Mouse (Mus musculus): ENCODE measurements around the gene Epha3. TPM values are rescaled to one million over a fixed set of nuclear protein-coding genes. Genes with fewer than 3 reads are reported as not detected.

Epha3 gene
- polyA plus RNA-seq, 2 experiments: 0.38 to 0.58 TPM

DNA sequence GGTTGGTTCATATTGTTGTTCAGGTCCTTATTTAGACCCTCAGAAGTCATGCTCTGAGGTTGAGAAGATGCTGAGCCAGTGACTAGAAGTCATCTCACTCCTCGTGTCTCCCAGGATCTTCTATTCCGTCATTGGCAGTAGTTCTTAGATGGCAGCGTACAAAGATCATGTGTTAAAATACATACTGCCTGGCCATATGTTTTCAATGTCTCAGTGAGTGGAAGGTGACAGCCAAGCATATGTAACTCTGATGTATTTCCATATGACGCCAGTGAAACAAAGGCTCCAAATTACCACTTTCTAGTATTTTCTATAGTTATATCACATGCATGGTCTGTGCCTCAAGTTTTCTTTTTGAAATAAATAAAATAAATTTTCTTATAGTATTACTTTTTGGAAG lies 146.7 kb downstream of the Epha3 start:
- WGBS (ENCODE audit: insufficient replicate concordance): 75% methylated on average over 4 of the region's 4 CpGs
- Histone ChIP-seq H3K4me3 (ENCODE audit: insufficient read depth in 1 of 2, low read depth in 2 of 2, low read length in 2 of 2) (no peak overlapping the region), H3K27ac (no peak overlapping the region), H3K27me3 (ENCODE audit: control insufficient read depth, insufficient read depth, low read length) (no peaks in the 10 kb centered on the region), H3K4me2 (ENCODE audit: low read depth) (no peak overlapping the region), H3K4me1 (replicated peaks; ENCODE audit: control insufficient read depth in 2 of 2, insufficient read depth in 2 of 2, low read length in 1 of 2) (no peaks in the 10 kb centered on the region), H3K9ac (replicated peaks) (no peak overlapping the region), H3K36me3 (replicated peaks; ENCODE audit: control insufficient read depth, insufficient read depth, low read depth) (no peaks in the 10 kb centered on the region), H3K9me3 (ENCODE audit: control insufficient read depth, low read length) (no peaks in the 10 kb centered on the region)
- DNase-seq (ENCODE audit: low read depth in 3 of 3, low spot score in 3 of 3) (no peak), ATAC-seq (ENCODE audit: insufficient read depth) (no peak)
- no peak for TF ChIP-seq EP300 (IDR thresholded peaks at IDR 0.05; ENCODE audit: low read depth)
- TF ChIP-seq CTCF (IDR thresholded peaks at IDR 0.05; ENCODE audit: low read depth): no peak

DNA sequence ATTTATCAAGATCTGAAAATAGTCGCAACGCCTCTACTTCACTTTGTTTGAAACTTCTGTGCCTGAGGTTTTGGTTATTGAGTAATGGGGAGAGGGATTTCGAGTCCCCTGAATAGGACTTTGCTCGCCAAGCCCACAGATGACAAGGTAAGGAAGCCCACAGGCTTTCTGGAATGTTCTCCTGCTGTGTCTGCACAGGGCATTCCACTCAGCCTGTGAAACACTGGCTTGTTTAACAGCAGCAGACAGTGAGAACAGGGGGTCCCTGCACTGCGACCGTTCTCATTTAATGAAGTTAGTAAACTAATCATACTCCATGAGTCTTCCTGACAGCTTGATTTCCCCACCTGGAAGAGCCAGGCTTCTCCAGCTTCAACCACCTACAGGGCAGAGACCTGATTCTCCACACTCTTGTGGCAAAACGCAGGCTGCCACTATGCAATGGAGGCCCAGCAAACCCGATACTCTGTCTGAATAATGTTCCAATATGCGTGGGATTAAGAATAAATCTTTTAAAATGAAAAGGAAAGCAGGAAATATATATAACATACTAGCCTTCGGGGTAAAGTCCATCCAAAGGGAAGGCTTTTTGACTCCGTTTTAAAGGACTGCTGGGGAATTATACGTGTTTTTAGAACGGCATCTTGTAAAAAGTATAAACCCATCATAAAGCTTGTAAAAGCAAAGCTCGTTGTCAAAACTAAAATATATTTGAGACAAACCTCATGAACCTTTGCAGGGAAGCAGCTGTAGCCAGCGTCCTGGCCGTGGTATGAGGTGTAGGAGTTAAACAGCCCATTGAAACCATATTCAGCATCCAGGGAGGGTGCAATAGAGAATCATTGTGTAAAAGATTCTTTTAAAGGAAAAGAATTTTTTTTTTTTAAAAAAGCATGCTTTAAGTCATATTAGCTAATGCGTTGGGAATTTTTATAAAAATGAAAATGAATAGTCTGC lies 156.8 kb downstream of the Epha3 start:
- TF ChIP-seq EP300 (IDR thresholded peaks at IDR 0.05; ENCODE audit: low read depth) (no peak), CTCF (IDR thresholded peaks at IDR 0.05; ENCODE audit: low read depth) (no peak)
- 68% methylated on average over 17 of the region's 17 CpGs for WGBS (ENCODE audit: insufficient replicate concordance)
- Histone ChIP-seq H3K27me3 (ENCODE audit: control insufficient read depth, insufficient read depth, low read length) (no peaks in the 10 kb centered on the region), H3K4me2 (ENCODE audit: low read depth) (no peak overlapping the region), H3K9ac (replicated peaks) (no peak overlapping the region), H3K36me3 (replicated peaks; ENCODE audit: control insufficient read depth, insufficient read depth, low read depth) (no peaks in the 10 kb centered on the region), H3K4me1 (replicated peaks; ENCODE audit: control insufficient read depth in 2 of 2, insufficient read depth in 2 of 2, low read length in 1 of 2) (no peaks in the 10 kb centered on the region), H3K9me3 (ENCODE audit: control insufficient read depth, low read length) (no peaks in the 10 kb centered on the region), H3K4me3 (ENCODE audit: insufficient read depth in 1 of 2, low read depth in 2 of 2, low read length in 2 of 2) (no peak overlapping the region), H3K27ac (no peak overlapping the region)
- DNase-seq (ENCODE audit: low read depth in 3 of 3, low spot score in 3 of 3): no peak
- no peak for ATAC-seq (ENCODE audit: insufficient read depth)

GRCm38 (mm10) chr16:63689371-63689770 lies 174.6 kb downstream of the Epha3 start:
- 57% methylated on average over 3 of the region's 3 CpGs for WGBS (ENCODE audit: insufficient replicate concordance)
- Histone ChIP-seq H3K9me3 (ENCODE audit: control insufficient read depth, low read length) (no peaks in the 10 kb centered on the region), H3K4me3 (ENCODE audit: insufficient read depth in 1 of 2, low read depth in 2 of 2, low read length in 2 of 2) (no peak overlapping the region), H3K27ac (no peak overlapping the region), H3K27me3 (ENCODE audit: control insufficient read depth, insufficient read depth, low read length) (no peaks in the 10 kb centered on the region), H3K36me3 (replicated peaks; ENCODE audit: control insufficient read depth, insufficient read depth, low read depth) (no peaks in the 10 kb centered on the region), H3K4me1 (replicated peaks; ENCODE audit: control insufficient read depth in 2 of 2, insufficient read depth in 2 of 2, low read length in 1 of 2) (no peaks in the 10 kb centered on the region), H3K9ac (replicated peaks) (no peak overlapping the region), H3K4me2 (ENCODE audit: low read depth) (no peak overlapping the region)
- TF ChIP-seq EP300 (IDR thresholded peaks at IDR 0.05; ENCODE audit: low read depth) (no peak), CTCF (IDR thresholded peaks at IDR 0.05; ENCODE audit: low read depth) (no peak)
- DNase-seq (ENCODE audit: low read depth in 3 of 3, low spot score in 3 of 3) (no peak), ATAC-seq (ENCODE audit: insufficient read depth) (no peak)

DNA sequence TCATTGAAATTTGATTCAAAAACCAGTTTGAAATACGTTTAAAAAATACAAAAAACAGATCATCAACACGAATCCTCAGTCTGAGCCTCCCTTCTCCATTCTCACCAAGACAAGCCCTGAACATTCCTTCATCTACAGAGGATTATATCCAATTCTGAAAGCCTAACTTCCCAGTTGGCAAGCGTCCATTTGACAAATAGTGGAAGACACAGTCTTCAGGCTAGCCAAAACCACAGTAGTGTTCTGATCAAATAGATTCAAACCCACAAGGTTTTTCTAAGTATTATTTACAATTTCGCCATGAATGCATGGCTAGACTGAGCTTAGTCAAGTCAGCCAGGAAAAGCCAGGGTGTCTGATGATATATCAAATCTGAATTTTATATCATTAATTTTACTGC lies 179.8 kb downstream of the Epha3 start:
- Histone ChIP-seq H3K9me3 (ENCODE audit: control insufficient read depth, low read length) (no peaks in the 10 kb centered on the region), H3K4me2 (ENCODE audit: low read depth) (no peak overlapping the region), H3K27me3 (ENCODE audit: control insufficient read depth, insufficient read depth, low read length) (no peaks in the 10 kb centered on the region), H3K27ac (no peak overlapping the region), H3K4me1 (replicated peaks; ENCODE audit: control insufficient read depth in 2 of 2, insufficient read depth in 2 of 2, low read length in 1 of 2) (no peaks in the 10 kb centered on the region), H3K4me3 (ENCODE audit: insufficient read depth in 1 of 2, low read depth in 2 of 2, low read length in 2 of 2) (no peak overlapping the region), H3K36me3 (replicated peaks; ENCODE audit: control insufficient read depth, insufficient read depth, low read depth) (no peaks in the 10 kb centered on the region), H3K9ac (replicated peaks) (no peak overlapping the region)
- TF ChIP-seq CTCF (IDR thresholded peaks at IDR 0.05; ENCODE audit: low read depth) (no peak), EP300 (IDR thresholded peaks at IDR 0.05; ENCODE audit: low read depth) (no peak)
- DNase-seq (ENCODE audit: low read depth in 3 of 3, low spot score in 3 of 3) (no peak), ATAC-seq (ENCODE audit: insufficient read depth) (no peak)
- WGBS (ENCODE audit: insufficient replicate concordance): 38% methylated on average over 4 of the region's 4 CpGs

DNA sequence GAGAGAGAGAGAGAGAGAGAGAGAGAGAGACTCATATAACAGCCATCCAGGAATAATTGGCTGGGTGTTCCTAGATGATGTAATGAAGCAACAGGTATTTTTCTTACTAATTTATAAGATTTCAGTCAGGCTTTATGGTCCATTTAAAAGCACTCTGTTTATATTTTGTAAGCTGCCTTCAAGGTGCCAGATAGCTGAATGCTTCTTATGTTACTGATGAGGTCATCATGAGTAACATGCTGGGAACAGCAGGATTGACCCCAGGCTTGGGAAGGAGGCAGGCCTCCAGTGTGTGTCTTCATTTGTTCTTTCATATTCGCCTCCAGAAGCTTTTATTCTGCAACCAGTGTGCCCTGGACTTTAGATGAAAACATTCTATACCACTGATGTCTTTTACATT lies 189.5 kb downstream of the Epha3 start:
- no peaks in the 10 kb centered on the region for H3K36me3 ChIP-seq (replicated peaks; ENCODE audit: control insufficient read depth, insufficient read depth, low read depth)
- ATAC-seq (ENCODE audit: insufficient read depth) (no peak), DNase-seq (ENCODE audit: low read depth in 3 of 3, low spot score in 3 of 3) (no peak)
- no peak overlapping the region for H3K4me3 ChIP-seq (ENCODE audit: insufficient read depth in 1 of 2, low read depth in 2 of 2, low read length in 2 of 2)
- H3K4me2 ChIP-seq (ENCODE audit: low read depth): no peak overlapping the region
- 41% methylated on average over 1 of the region's 1 CpGs for WGBS (ENCODE audit: insufficient replicate concordance)
- H3K9me3 ChIP-seq (ENCODE audit: control insufficient read depth, low read length): no peaks in the 10 kb centered on the region
- no peak for TF ChIP-seq CTCF (IDR thresholded peaks at IDR 0.05; ENCODE audit: low read depth)
- TF ChIP-seq EP300 (IDR thresholded peaks at IDR 0.05; ENCODE audit: low read depth): no peak
- H3K27me3 ChIP-seq (ENCODE audit: control insufficient read depth, insufficient read depth, low read length): no peaks in the 10 kb centered on the region
- H3K4me1 ChIP-seq (replicated peaks; ENCODE audit: control insufficient read depth in 2 of 2, insufficient read depth in 2 of 2, low read length in 1 of 2): no peaks in the 10 kb centered on the region
- no peak overlapping the region for H3K27ac ChIP-seq
- H3K9ac ChIP-seq (replicated peaks): no peak overlapping the region

Measured in liver, embryonic 14.5 days (tissue).